Mouse (Mus musculus) neural tube, embryonic 12.5 days (tissue): ENCODE measurements around the gene Park7. TPM values are rescaled to one million over a fixed set of nuclear protein-coding genes. Genes with fewer than 3 reads are reported as not detected.

Source experiments
- ATAC-seq: fragments of 200-750 bp; cut with Nextera tagmentation; 2 replicates; pipeline ENCODE4 v1.8.0; 2017; ENCODE audit warnings: low read depth, mild to moderate bottlenecking, moderate TSS enrichment, moderate library complexity; ENCODE audit not compliant: low FRiP score
- H3K27ac ChIP-seq: fragments of 300-500 bp; sonication (generic); 2 replicates; pipeline ENCODE4 v1.5.1; 2016
- H3K27me3 ChIP-seq: fragments of 300-500 bp; sonication (generic); replicated peaks from 2 replicates; pipeline ENCODE4 v1.6.1; 2016; ENCODE audit warnings: mild to moderate bottlenecking
- H3K36me3 ChIP-seq: fragments of 300-500 bp; sonication (generic); 2 replicates; pipeline ENCODE4 v1.6.1; 2016; ENCODE audit warnings: mild to moderate bottlenecking
- H3K4me1 ChIP-seq: fragments of 300-500 bp; sonication (generic); 2 replicates; pipeline ENCODE4 v1.6.1; 2016
- H3K4me2 ChIP-seq: fragments of 300-500 bp; sonication (generic); replicated peaks from 2 replicates; pipeline ENCODE4 v1.6.1; 2016; ENCODE audit warnings: mild to moderate bottlenecking
- H3K4me3 ChIP-seq: fragments of 300-500 bp; sonication (generic); 2 replicates; pipeline ENCODE4 v1.5.1; 2016
- H3K9ac ChIP-seq: fragments of 300-500 bp; sonication (generic); 2 replicates; pipeline ENCODE4 v1.6.1; 2016; ENCODE audit warnings: mild to moderate bottlenecking
- H3K9me3 ChIP-seq: fragments of 300-500 bp; sonication (generic); 2 replicates; pipeline ENCODE4 v1.6.1; 2016; ENCODE audit warnings: mild to moderate bottlenecking
- WGBS: fragments of 180-500 bp; shearing (Covaris S2); methylation state at CpG from one replicate; pipeline ENCODE4 v1.1.7; 2016; 5-methylcytosine and 5-hydroxymethylcytosine counted together
- polyA plus RNA-seq: library from polyadenylated mRNA; unstranded; fragments of >200 nt; fragmentation: Nextera tagmentation; extraction: Ambion mirVana; gene quantifications from 2 replicates; pipeline ENCODE4 v1.2.1, GENCODE M21; 2016

Gene Park7
- polyA plus RNA-seq, 1 experiment from 2014 or later = 371 TPM

DNA sequence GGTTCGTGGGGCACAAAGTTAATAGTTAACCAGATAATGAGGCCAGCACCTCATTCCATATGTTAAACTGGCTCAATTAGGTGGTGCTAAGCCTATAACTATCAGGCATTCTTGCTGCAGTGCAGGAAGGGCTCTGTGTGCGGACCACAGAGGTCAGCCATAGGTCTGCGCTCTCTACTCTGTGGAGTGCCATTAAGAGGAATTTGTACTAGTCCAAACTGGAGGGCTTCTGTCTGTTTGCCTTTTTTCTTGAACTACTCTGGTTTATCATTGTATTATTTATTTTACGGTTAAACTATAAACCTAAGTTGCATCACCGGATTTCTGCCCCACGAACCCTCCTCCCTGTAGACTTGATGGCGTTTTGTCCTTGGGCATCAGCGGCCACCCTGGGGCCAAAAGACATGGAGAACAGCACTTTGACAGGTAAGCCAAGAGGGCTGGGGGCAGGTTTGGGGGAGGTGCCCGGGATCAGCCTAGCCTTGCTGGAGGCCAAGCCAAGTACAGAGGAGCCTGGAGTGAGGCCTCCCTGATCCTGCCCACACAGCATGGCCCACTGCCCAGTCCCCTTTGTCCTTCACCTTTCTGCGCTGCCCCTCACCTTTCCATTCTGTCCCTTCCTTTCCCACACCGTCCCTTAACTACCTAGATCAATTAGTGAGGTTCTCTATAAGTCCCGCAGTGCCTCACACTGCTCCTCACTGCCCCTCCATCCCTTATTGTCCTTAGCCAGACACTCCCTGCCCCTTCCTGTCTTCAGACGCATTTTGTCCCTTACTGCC lies 60.4 kb downstream of the Park7 start, which contains the start of gene Errfi1:
Gene Errfi1, plus strand, starts transcription at position 240 of the 782 bp plus-strand sequence.
- no peaks in the 10 kb centered on the region for H3K9me3 ChIP-seq
- H3K4me2 ChIP-seq = peak within 1 kb of the TSS; percentile 63
- 0 out of 2 replicates have a peak within 1 kb of the TSS, but pooled peaks have one; percentile 30 for H3K9ac ChIP-seq
- peak within 1 kb of the TSS; percentile 97; the same call in 1 of the 2 replicates for H3K27ac ChIP-seq
- peak; percentile 21; the same call in 1 of the 2 replicates for ATAC-seq
- peaks cover 24% of the 10 kb centered on the region for H3K4me1 ChIP-seq
- no peaks in the 10 kb centered on the region for H3K27me3 ChIP-seq
- H3K36me3 ChIP-seq = no peaks in the 10 kb centered on the region
- H3K4me3 ChIP-seq = peak within 1 kb of the TSS; percentile 88
- WGBS = 40% methylated on average over 13 of the region's 13 CpGs

- Histone ChIP-seq H3K4me2 (no peak overlapping the region), H3K27me3 (no peaks in the 10 kb centered on the region), H3K27ac (no peak overlapping the region), H3K4me3 (no peak overlapping the region), H3K9ac (no peak overlapping the region), H3K36me3 (no peaks in the 10 kb centered on the region), H3K9me3 (no peaks in the 10 kb centered on the region), H3K4me1 (peaks cover 17% of the 10 kb centered on the region)
- no peak for ATAC-seq
- WGBS = 77% methylated on average over 4 of the region's 4 CpGs
These were observed 61.8 kb downstream of the Park7 start for GRCm38 (mm10) chr4:150852479-150852878.

DNA sequence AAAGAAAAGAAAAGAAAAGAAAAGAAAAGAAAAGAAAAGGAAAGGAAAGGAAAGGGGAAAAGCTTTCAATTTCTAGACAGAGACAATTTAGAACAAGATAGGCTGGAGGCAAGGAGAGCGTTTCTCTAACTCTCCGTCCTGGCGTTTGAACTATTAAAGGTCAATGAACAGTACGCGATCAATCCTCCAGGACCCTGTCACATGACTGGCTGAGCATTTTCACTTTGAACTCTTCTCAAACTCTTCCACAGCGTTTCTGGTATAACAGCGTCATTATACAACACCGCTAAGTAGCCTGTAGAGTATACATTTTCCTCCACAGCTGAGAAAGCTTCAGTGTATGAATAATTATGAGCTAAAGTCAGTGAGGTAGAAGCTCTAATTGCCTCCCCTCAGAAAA lies 62.2 kb downstream of the Park7 start:
- Histone ChIP-seq H3K4me1 (peaks cover 16% of the 10 kb centered on the region), H3K4me3 (no peak overlapping the region), H3K9ac (no peak overlapping the region), H3K9me3 (no peaks in the 10 kb centered on the region), H3K36me3 (no peaks in the 10 kb centered on the region), H3K27me3 (no peaks in the 10 kb centered on the region), H3K27ac (no peak overlapping the region), H3K4me2 (no peak overlapping the region)
- ATAC-seq = no peak
- WGBS = 66% methylated on average over 8 of the region's 8 CpGs

DNA sequence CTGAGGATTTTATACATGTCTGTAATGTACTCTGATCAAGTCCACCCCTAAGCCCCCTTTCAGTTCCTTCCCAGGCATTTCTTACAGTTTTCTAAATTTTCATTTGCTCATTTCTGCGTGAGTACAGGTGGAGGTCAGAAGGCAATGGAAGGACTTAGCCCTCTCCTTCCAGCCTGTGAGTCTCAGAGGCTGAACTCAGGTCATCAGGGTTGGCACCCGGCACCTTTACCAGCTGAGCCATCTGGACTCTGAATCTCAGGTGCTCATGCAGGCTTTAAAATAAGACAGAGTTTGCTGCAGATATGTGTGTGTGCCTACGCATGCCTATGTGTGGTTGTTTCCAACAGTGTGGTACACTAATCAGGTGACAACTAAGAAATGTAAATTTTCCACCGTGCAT lies 63.3 kb downstream of the Park7 start:
- Histone ChIP-seq H3K27me3 (no peaks in the 10 kb centered on the region), H3K27ac (no peak overlapping the region), H3K36me3 (no peaks in the 10 kb centered on the region), H3K4me3 (no peak overlapping the region), H3K4me2 (no peak overlapping the region), H3K4me1 (peaks cover 14% of the 10 kb centered on the region), H3K9ac (no peak overlapping the region), H3K9me3 (no peaks in the 10 kb centered on the region)
- 91% methylated on average over 4 of the region's 4 CpGs for WGBS
- no peak for ATAC-seq

DNA sequence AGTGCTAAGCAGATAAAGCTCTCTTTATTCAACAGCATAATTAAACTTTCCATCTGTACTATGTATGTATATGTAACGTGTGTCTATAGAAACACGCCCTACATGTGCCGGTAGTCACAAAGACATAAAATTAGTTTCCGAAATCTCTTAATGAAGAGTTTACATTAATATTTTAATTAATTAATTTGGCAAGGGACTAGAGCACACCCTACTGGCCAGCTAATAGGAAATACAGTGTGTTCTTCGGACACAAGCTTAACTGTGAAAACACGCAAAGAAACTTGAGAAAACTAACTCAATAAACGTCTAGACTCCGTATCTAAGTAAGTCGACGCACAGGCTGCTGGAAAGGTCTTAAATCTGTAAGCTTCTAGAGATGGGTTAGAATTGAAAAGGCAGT lies 64.3 kb downstream of the Park7 start:
- no peak overlapping the region for H3K4me2 ChIP-seq
- no peaks in the 10 kb centered on the region for H3K36me3 ChIP-seq
- no peak overlapping the region for H3K4me3 ChIP-seq
- no peak for ATAC-seq
- no peaks in the 10 kb centered on the region for H3K9me3 ChIP-seq
- 73% methylated on average over 10 of the region's 10 CpGs for WGBS
- H3K27ac ChIP-seq = no peak overlapping the region
- no peaks in the 10 kb centered on the region for H3K27me3 ChIP-seq
- no peak overlapping the region for H3K9ac ChIP-seq
- peaks cover 18% of the 10 kb centered on the region for H3K4me1 ChIP-seq

Other genes with a start within 250 kb of the Park7 start
- gene Errfi1, start 60.5 kb downstream of the Park7 start, polyA plus RNA-seq = 56.1 and 60.3 TPM in 2 replicates
- 0.29 and 0.83 TPM in 2 replicates for gene Tnfrsf9, start 125 bp upstream of the Park7 start, polyA plus RNA-seq
- gene Uts2, start 82.7 kb upstream of the Park7 start, polyA plus RNA-seq = 0.97 and 1.5 TPM in 2 replicates
- gene Per3, start 130.2 kb upstream of the Park7 start, polyA plus RNA-seq = 3.4 and 3.6 TPM in 2 replicates
- gene Vamp3, start 143.5 kb upstream of the Park7 start, polyA plus RNA-seq = 65.4 and 70.7 TPM in 2 replicates
- 0.38 TPM in 1 of 2 replicates, not detected in the other for gene Gm13090, start 175.1 kb upstream of the Park7 start, polyA plus RNA-seq